Mouse (Mus musculus): ENCODE data around the gene Chic2. TPM values are rescaled to one million over a fixed set of nuclear protein-coding genes. Genes with fewer than 3 reads are reported as not detected.

Chic2 gene
- polyA plus RNA-seq, 1 experiment from 2014 or later, result 39.2 TPM

GRCm38 (mm10) chr5:75075383-75075941 lies 30.9 kb upstream of the Chic2 start, which contains the start of gene Gsx2:
Gsx2 (plus strand) TSS chr5:75075601.
- Histone ChIP-seq H3K36me3 (no peaks in the 10 kb centered on the region), H3K27ac (replicated peaks) (0 out of 2 replicates have a peak within 1 kb of the TSS, but pooled peaks have one; percentile 11), H3K4me2 (replicated peaks) (peak within 1 kb of the TSS; percentile 70), H3K4me1 (peaks cover 39% of the 10 kb centered on the region), H3K27me3 (peaks cover 88% of the 10 kb centered on the region), H3K4me3 (peak within 1 kb of the TSS; percentile 48), H3K9ac (replicated peaks) (peak within 1 kb of the TSS; percentile 49), H3K9me3 (no peaks in the 10 kb centered on the region)
- WGBS, result under 1% methylated on average over 40 of the region's 41 CpGs
- ATAC-seq (replicated peaks), result peak; percentile 69

GRCm38 (mm10) chr5:75074537-75075382 lies 30.2 kb upstream of the Chic2 start:
- ATAC-seq (replicated peaks), result no peak
- Histone ChIP-seq H3K27me3 (peaks cover 88% of the 10 kb centered on the region), H3K4me1 (peaks cover 46% of the 10 kb centered on the region), H3K36me3 (no peaks in the 10 kb centered on the region), H3K4me3 (peak overlapping the region; percentile 48), H3K27ac (replicated peaks) (no peak overlapping the region), H3K9me3 (no peaks in the 10 kb centered on the region), H3K9ac (replicated peaks) (no peak overlapping the region), H3K4me2 (replicated peaks) (peak overlapping the region; percentile 70)
- WGBS, result 9% methylated on average over 15 of the region's 15 CpGs

DNA sequence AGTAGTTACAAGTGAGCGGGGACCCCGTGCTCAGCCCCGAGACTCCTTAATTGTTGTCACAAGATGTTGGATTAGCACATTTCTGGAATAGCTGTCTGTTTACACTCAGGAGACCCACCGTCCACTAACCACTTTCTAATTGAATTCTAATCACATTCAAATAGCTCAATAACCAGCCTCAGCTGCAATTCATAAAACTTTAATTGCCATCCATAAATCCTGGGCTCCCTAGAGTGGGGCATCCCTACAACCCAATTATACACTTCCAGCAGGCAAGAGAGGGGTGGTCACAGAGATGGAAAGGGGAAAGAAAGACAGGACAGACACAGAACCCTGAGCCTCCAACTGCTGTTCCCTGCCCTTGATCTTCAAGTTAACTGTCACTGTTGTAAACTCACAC lies 29.6 kb upstream of the Chic2 start:
- Histone ChIP-seq H3K4me3 (no peak overlapping the region), H3K4me2 (replicated peaks) (no peak overlapping the region), H3K9ac (replicated peaks) (no peak overlapping the region), H3K4me1 (peaks cover 49% of the 10 kb centered on the region), H3K36me3 (no peaks in the 10 kb centered on the region), H3K9me3 (no peaks in the 10 kb centered on the region), H3K27me3 (peaks cover 87% of the 10 kb centered on the region), H3K27ac (replicated peaks) (no peak overlapping the region)
- WGBS, result 5% methylated on average over 4 of the region's 4 CpGs
- ATAC-seq (replicated peaks), result no peak

DNA sequence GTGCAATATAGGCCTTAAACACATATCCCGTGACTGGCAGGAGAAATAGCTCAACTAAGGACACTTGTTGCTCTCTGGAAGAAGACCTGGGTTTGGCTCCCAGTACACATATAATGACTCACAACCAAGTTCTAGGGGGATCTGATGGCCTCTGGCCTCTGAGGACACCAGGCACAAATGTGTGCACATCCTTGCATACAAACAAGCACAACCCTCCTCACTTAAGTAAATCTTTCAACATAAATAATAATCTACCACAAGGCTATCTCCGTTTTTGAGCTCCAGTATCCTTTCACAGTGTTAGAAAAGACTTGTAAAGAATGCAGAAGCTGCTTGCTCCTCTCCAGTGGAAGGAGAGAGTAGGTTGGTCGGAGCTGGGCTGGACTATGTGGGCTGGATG lies 29.1 kb upstream of the Chic2 start:
- 22% methylated on average over 3 of the region's 3 CpGs for WGBS
- Histone ChIP-seq H3K27ac (replicated peaks) (no peak overlapping the region), H3K4me1 (peaks cover 49% of the 10 kb centered on the region)

DNA sequence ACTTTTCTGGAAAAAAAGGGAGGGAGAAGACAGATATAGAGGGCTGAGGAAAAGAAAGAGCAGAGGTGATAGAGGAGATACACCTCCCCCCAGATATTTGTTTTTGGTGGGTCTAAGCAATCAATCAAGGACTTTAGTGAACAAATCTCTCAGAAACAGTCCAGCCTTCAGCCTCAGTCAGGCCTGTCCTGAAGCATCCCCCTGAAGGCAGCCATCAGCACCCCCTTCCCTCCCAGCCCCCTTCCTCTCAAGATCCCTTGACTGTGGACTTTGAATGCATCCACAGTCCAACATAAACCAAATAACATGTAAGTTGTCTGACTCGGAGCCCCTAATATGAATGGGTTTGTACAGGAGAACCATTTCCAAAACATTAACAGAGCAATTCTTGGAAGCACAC lies 28.6 kb upstream of the Chic2 start:
- peaks cover 87% of the 10 kb centered on the region for H3K27me3 ChIP-seq
- 29% methylated on average over 1 of the region's 1 CpGs for WGBS
- no peak for ATAC-seq (replicated peaks)
- peaks cover 49% of the 10 kb centered on the region for H3K4me1 ChIP-seq
- H3K27ac ChIP-seq (replicated peaks), result no peak overlapping the region
- H3K4me3 ChIP-seq, result no peak overlapping the region
- H3K9me3 ChIP-seq, result no peaks in the 10 kb centered on the region
- no peaks in the 10 kb centered on the region for H3K36me3 ChIP-seq
- no peak overlapping the region for H3K4me2 ChIP-seq (replicated peaks)
- H3K9ac ChIP-seq (replicated peaks), result no peak overlapping the region

More for the DNA sequence above, 29.1 kb upstream of the Chic2 start:
- Histone ChIP-seq H3K36me3 (no peaks in the 10 kb centered on the region), H3K4me2 (replicated peaks) (no peak overlapping the region), H3K4me3 (no peak overlapping the region), H3K9me3 (no peaks in the 10 kb centered on the region), H3K9ac (replicated peaks) (no peak overlapping the region), H3K27me3 (peaks cover 87% of the 10 kb centered on the region)
- no peak for ATAC-seq (replicated peaks)

GRCm38 (mm10) chr5:75072532-75072931 lies 28.0 kb upstream of the Chic2 start:
- peaks cover 51% of the 10 kb centered on the region for H3K4me1 ChIP-seq

DNA sequence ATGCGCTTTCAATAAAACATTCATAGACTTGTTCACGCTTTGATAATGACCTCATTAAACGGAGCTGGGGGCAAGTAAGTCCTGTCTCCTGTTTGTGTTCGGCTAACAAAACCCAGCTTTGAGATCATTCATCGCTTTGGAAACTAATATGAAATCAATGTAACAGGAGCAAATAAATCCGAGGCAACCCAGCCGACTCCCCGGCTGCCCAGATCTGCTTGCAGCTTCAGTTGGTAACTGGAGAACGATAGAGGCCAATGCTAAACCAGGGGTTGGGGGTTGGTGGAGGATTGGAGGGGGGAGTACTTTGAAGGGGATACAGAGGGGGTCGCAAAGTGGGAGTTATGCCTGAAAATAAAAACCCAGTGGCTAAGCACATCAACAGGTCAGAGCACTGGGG lies 27.4 kb upstream of the Chic2 start:
- no peaks in the 10 kb centered on the region for H3K36me3 ChIP-seq
- under 1% methylated on average over 10 of the region's 10 CpGs for WGBS
- no peak for ATAC-seq (replicated peaks)
- H3K27ac ChIP-seq (replicated peaks), result no peak overlapping the region
- no peak overlapping the region for H3K4me2 ChIP-seq (replicated peaks)
- no peaks in the 10 kb centered on the region for H3K9me3 ChIP-seq
- H3K9ac ChIP-seq (replicated peaks), result no peak overlapping the region
- peaks cover 89% of the 10 kb centered on the region for H3K27me3 ChIP-seq
- H3K4me1 ChIP-seq, result peaks cover 56% of the 10 kb centered on the region
- no peak overlapping the region for H3K4me3 ChIP-seq

More at GRCm38 (mm10) chr5:75072532-75072931, 28.0 kb upstream of the Chic2 start:
- Histone ChIP-seq H3K9ac (replicated peaks) (no peak overlapping the region), H3K27ac (replicated peaks) (no peak overlapping the region), H3K4me2 (replicated peaks) (no peak overlapping the region), H3K36me3 (no peaks in the 10 kb centered on the region), H3K27me3 (peaks cover 89% of the 10 kb centered on the region), H3K9me3 (no peaks in the 10 kb centered on the region), H3K4me3 (no peak overlapping the region)
- ATAC-seq (replicated peaks), result no peak
- WGBS, result 4% methylated on average over 4 of the region's 4 CpGs

DNA sequence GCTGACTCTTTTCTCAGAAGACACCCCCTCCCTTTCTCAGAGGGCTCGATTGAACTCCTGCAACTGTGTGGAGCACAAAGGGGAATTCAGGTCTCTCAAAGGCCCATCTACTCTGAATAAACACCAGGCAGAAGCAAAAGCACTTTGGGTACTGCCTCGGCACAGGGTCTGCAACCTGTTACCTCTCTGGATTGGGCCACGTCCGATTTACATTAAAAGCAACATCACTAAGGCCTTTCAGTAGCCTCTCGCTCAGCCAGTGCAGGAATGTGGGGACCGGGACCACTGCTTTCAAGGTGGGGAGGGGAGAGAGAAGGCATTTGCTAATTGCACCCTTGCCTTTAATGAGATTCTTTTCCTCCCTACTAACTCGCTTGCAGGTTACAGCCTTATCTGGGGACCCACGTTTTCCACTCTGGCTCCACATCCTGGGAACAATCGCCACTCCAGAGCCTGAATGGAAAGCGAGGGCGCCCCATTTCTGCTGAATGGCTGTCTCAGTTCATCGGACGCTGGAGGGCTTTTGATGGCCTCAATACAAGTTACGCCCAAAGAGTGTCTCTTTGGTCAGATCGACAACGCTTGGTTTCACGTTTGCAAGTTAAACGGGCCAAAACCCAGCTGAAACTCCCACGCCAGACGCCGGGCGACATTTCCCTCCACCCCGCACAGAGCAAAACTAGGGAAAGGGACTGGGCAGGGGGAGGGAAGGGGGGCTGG lies 26.2 kb upstream of the Chic2 start:
- 0 out of 2 replicates have a peak overlapping the region, but pooled peaks have one; percentile 14 for H3K27ac ChIP-seq (replicated peaks)
- peak overlapping the region; percentile 23 for H3K4me2 ChIP-seq (replicated peaks)
- H3K4me1 ChIP-seq, result peaks cover 49% of the 10 kb centered on the region
- peak; percentile 33; the same call in 1 of the 2 replicates for ATAC-seq (replicated peaks)
- no peaks in the 10 kb centered on the region for H3K36me3 ChIP-seq
- no peak overlapping the region for H3K4me3 ChIP-seq
- H3K27me3 ChIP-seq, result peaks cover 89% of the 10 kb centered on the region
- H3K9me3 ChIP-seq, result no peaks in the 10 kb centered on the region
- H3K9ac ChIP-seq (replicated peaks), result no peak overlapping the region
- WGBS, result 1% methylated on average over 23 of the region's 23 CpGs

GRCm38 (mm10) chr5:75070132-75070531 lies 25.6 kb upstream of the Chic2 start:
- H3K27me3 ChIP-seq, result peaks cover 87% of the 10 kb centered on the region
- ATAC-seq (replicated peaks), result peak; percentile 28

GRCm38 (mm10) chr5:75067125-75067756 lies 22.7 kb upstream of the Chic2 start:
- Histone ChIP-seq H3K4me3 (peak overlapping the region; percentile 45), H3K9ac (replicated peaks) (peak overlapping the region; percentile 17), H3K4me2 (replicated peaks) (peak overlapping the region; percentile 52), H3K27me3 (peaks cover 62% of the 10 kb centered on the region), H3K9me3 (no peaks in the 10 kb centered on the region), H3K27ac (replicated peaks) (no peak overlapping the region), H3K4me1 (peaks cover 33% of the 10 kb centered on the region), H3K36me3 (no peaks in the 10 kb centered on the region)
- 1% methylated on average over 30 of the region's 30 CpGs for WGBS
- ATAC-seq (replicated peaks), result peak; percentile 72

More at GRCm38 (mm10) chr5:75070132-75070531, 25.6 kb upstream of the Chic2 start:
- H3K9me3 ChIP-seq, result no peaks in the 10 kb centered on the region
- H3K36me3 ChIP-seq, result no peaks in the 10 kb centered on the region
- no peak overlapping the region for H3K9ac ChIP-seq (replicated peaks)
- no peak overlapping the region for H3K27ac ChIP-seq (replicated peaks)
- H3K4me1 ChIP-seq, result peaks cover 42% of the 10 kb centered on the region
- H3K4me2 ChIP-seq (replicated peaks), result peak overlapping the region; percentile 23; the same call in 1 of the 2 replicates
- no peak overlapping the region for H3K4me3 ChIP-seq
- 1% methylated on average over 11 of the region's 13 CpGs for WGBS

DNA sequence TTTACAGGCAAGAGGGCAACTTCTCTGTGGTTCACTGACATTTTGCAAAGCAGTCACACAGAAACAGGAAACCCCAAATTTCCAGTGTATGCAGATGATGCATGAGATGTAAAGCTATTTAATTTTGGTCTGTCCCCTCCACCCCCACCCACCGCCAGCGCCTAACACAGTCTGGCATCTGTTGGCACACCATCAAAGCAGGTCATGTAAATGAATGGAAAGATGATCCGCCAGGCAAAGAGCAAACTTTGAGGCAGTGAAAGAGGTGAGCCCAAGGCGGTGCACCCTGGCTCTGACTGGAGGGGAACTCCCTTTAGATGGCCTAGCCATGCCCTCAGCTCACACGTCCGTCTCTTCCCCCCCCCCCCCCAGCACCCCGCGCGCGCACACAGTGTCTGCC lies 22.1 kb upstream of the Chic2 start:
- Histone ChIP-seq H3K9ac (replicated peaks) (no peak overlapping the region), H3K27ac (replicated peaks) (no peak overlapping the region), H3K4me3 (peak overlapping the region; percentile 45), H3K9me3 (no peaks in the 10 kb centered on the region), H3K36me3 (no peaks in the 10 kb centered on the region), H3K27me3 (peaks cover 59% of the 10 kb centered on the region), H3K4me2 (replicated peaks) (peak overlapping the region; percentile 52), H3K4me1 (peaks cover 28% of the 10 kb centered on the region)
- no peak; the same call in none of the 2 replicates for ATAC-seq (replicated peaks)
- WGBS, result 6% methylated on average over 8 of the region's 10 CpGs

Data from forebrain, embryonic 15.5 days (tissue).